Mouse (Mus musculus) cerebellum, adult 2 months (tissue): ENCODE results near the gene Wdr18. TPM values are rescaled to one million over a fixed set of nuclear protein-coding genes. Genes with fewer than 3 reads are reported as not detected.

ENCODE experiments used
- DNase-seq, 2 experiments: peaks; one replicate each; pipeline ENCODE4 v3.0.0; 2021
- H3K27ac ChIP-seq: fragments of 200-500 bp; 2 replicates; pipeline ENCODE4 v1.5.1; 2012; ENCODE audit warnings: low read length, control low read depth, inconsistent platforms; ENCODE audit not compliant: insufficient read depth
- H3K27me3 ChIP-seq: fragments of 200-500 bp; 2 replicates; pipeline ENCODE4 v1.6.1; 2012; ENCODE audit warnings: inconsistent platforms, mild to moderate bottlenecking, low read length, moderate library complexity; ENCODE audit not compliant: control insufficient read depth, insufficient read depth
- H3K4me1 ChIP-seq: fragments of 200-500 bp; 2 replicates; pipeline ENCODE4 v1.6.1; 2011; ENCODE audit warnings: low read length; ENCODE audit not compliant: control insufficient read depth, insufficient read depth
- H3K4me3 ChIP-seq: fragments of 200-500 bp; replicated peaks from 2 replicates; pipeline ENCODE3; 2011; ENCODE audit warnings: mild to moderate bottlenecking, low read depth, low read length, control low read depth; ENCODE audit not compliant: insufficient read depth
- CTCF ChIP-seq: fragments of 200-500 bp; IDR thresholded peaks from 2 replicates; pipeline ENCODE4 v1.5.1; 2011; ENCODE audit warnings: low read depth, mild to moderate bottlenecking, control low read depth, low read length, moderate library complexity, borderline replicate concordance; ENCODE audit not compliant: insufficient read depth
- POLR2A ChIP-seq: fragments of 200-500 bp; IDR thresholded peaks from 2 replicates; pipeline ENCODE4 v1.6.1; 2011; ENCODE audit warnings: low read length, control low read depth, borderline replicate concordance; ENCODE audit not compliant: insufficient read depth
- WGBS: fragments of 180-500 bp; shearing (Covaris S2); methylation state at CpG from one replicate; pipeline ENCODE4 v1.1.7; 2018; 5-methylcytosine and 5-hydroxymethylcytosine counted together
- polyA plus RNA-seq: library from polyadenylated mRNA; depleted of rRNA; stranded (reverse); fragments of >200 nt; gene quantifications from 2 replicates; pipeline ENCODE4 v1.2.3, GENCODE M21; 2012

Wdr18 gene
- polyA plus RNA-seq, 1 experiment = 57.4 TPM

GRCm38 (mm10) chr10:79929967-79930825, 29.8 kb upstream of the Wdr18 start:
- peaks cover 65% of the 10 kb centered on the region for H3K4me1 ChIP-seq
- TF ChIP-seq CTCF (no peak), POLR2A (no peak)
- WGBS = 33% methylated on average over 18 of the region's 18 CpGs

GRCm38 (mm10) chr10:79930826-79931186, 29.1 kb upstream of the Wdr18 start:
- DNase-seq = peak in 1 of 2 experiments; percentile 35
- Histone ChIP-seq H3K27ac (no peak overlapping the region), H3K4me1 (peaks cover 68% of the 10 kb centered on the region), H3K4me3 (no peak overlapping the region), H3K27me3 (no peaks in the 10 kb centered on the region)
- TF ChIP-seq POLR2A (no peak), CTCF (no peak)
- WGBS = 44% methylated on average over 16 of the region's 16 CpGs

More at GRCm38 (mm10) chr10:79929967-79930825, 29.8 kb upstream of the Wdr18 start:
- H3K4me3 ChIP-seq = no peak overlapping the region
- no peaks in the 10 kb centered on the region for H3K27me3 ChIP-seq
- no peak overlapping the region for H3K27ac ChIP-seq
- DNase-seq = peak in 1 of 2 experiments; percentile 32

- Histone ChIP-seq H3K4me1 (peaks cover 68% of the 10 kb centered on the region), H3K27me3 (no peaks in the 10 kb centered on the region)
Observed at GRCm38 (mm10) chr10:79931797-79932196, 28.2 kb upstream of the Wdr18 start.

GRCm38 (mm10) chr10:79932736-79933135, 27.2 kb upstream of the Wdr18 start:
- TF ChIP-seq POLR2A (no peak), CTCF (no peak)
- Histone ChIP-seq H3K27me3 (no peaks in the 10 kb centered on the region), H3K4me3 (no peak overlapping the region), H3K27ac (0 out of 2 replicates have a peak overlapping the region, but pooled peaks have one; percentile 20), H3K4me1 (peaks cover 76% of the 10 kb centered on the region)
- WGBS = 5% methylated on average over 8 of the region's 8 CpGs
- DNase-seq = peak; percentile 65 to 74

More at GRCm38 (mm10) chr10:79931797-79932196, 28.2 kb upstream of the Wdr18 start:
- 61% methylated on average over 9 of the region's 9 CpGs for WGBS
- no peak overlapping the region for H3K4me3 ChIP-seq
- no peak overlapping the region for H3K27ac ChIP-seq
- TF ChIP-seq CTCF (no peak), POLR2A (no peak)
- DNase-seq = no peak

GRCm38 (mm10) chr10:79933145-79933679, 26.7 kb upstream of the Wdr18 start:
- TF ChIP-seq CTCF (no peak), POLR2A (no peak)
- DNase-seq = no peak
- Histone ChIP-seq H3K27me3 (no peaks in the 10 kb centered on the region), H3K4me3 (no peak overlapping the region), H3K4me1 (peaks cover 80% of the 10 kb centered on the region), H3K27ac (0 out of 2 replicates have a peak overlapping the region, but pooled peaks have one; percentile 20)
- WGBS = 45% methylated on average over 9 of the region's 9 CpGs

- peaks cover 82% of the 10 kb centered on the region for H3K4me1 ChIP-seq
- TF ChIP-seq POLR2A = no peak
- TF ChIP-seq CTCF = no peak
- WGBS = 47% methylated on average over 6 of the region's 6 CpGs
- H3K27me3 ChIP-seq = no peaks in the 10 kb centered on the region
- no peak overlapping the region for H3K27ac ChIP-seq
- no peak overlapping the region for H3K4me3 ChIP-seq
- peak in 1 of 2 experiments; percentile 39 for DNase-seq
Observed at GRCm38 (mm10) chr10:79933861-79934260, 26.1 kb upstream of the Wdr18 start.

- 2% methylated on average over 13 of the region's 13 CpGs for WGBS
- Histone ChIP-seq H3K4me3 (no peak overlapping the region), H3K4me1 (peaks cover 78% of the 10 kb centered on the region), H3K27ac (no peak overlapping the region), H3K27me3 (no peaks in the 10 kb centered on the region)
- peak; percentile 74 to 76 for DNase-seq
- TF ChIP-seq CTCF (no peak), POLR2A (no peak)
Observed at GRCm38 (mm10) chr10:79934272-79934721, 25.7 kb upstream of the Wdr18 start.
